ENCODE assay signal across 8 mouse cellular contexts in the genomic region with DNA sequence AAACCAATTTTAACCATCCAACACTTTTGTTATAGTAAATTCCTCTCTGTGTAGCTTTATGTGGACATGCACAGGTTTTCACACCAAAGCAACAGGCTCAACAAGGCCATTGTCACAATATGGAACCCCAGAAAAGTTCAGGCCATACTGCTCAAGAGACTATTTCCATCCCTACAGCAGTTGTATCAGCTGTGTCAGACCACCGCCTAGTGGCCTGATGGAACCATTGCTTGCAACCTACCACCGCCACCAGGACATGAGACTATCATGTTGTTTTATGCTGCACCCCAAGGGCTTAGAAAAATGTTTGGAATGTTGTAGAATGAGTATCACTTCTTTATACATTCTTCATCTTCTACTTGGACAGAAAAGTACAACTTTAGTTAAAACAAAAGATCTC. TPM values are rescaled to one million over a fixed set of nuclear protein-coding genes. Genes with fewer than 3 reads are reported as not detected.
DNase-seq lines count a peak whose midpoint lies in the region; ATAC-seq and TF ChIP-seq lines count a peak whose summit lies in the region.

No protein-coding gene starts in this region.

- H3K27ac ChIP-seq in embryonic facial prominence, embryonic 11.5 days (replicated peaks; ENCODE audit: low read depth, low read length): no peak overlapping the region
- H3K27ac ChIP-seq in heart, embryonic 12.5 days (ENCODE audit: poor library complexity, severe bottlenecking): no peak overlapping the region

- TF ChIP-seq POLR2A in lung, adult 2 months (IDR thresholded peaks at IDR 0.05; ENCODE audit: borderline replicate concordance, extremely low read depth, low read depth, low read length): no peak

- H3K36me3 ChIP-seq in embryonic facial prominence, embryonic 11.5 days (replicated peaks; ENCODE audit: control insufficient read depth, insufficient read depth, low read depth, low read length): no peaks in the 10 kb centered on the region
- H3K36me3 ChIP-seq in heart, embryonic 12.5 days: no peaks in the 10 kb centered on the region

- peak; percentile 83 for DNase-seq in CD4-positive, CD25-positive, alpha-beta regulatory T cell, adult 2 months (ENCODE audit: low read depth, low spot score)
- DNase-seq in T-cell, adult 2 months (ENCODE audit: low spot score): peak; percentile 41
- peak; percentile 81 for DNase-seq in embryonic facial prominence, embryonic 11.5 days (ENCODE audit: low spot score)
- DNase-seq in kidney, postnatal 10 days: peak; percentile 87
- DNase-seq in lung, adult 2 months: peak; percentile 64
- DNase-seq in retina, adult 2 months (ENCODE audit: low read depth, low spot score): peak; percentile 50
- DNase-seq in thymus, postnatal 14 days: peak; percentile 60

- peak; percentile 92 for TF ChIP-seq CTCF in lung, adult 2 months (IDR thresholded peaks at IDR 0.05; ENCODE audit: insufficient read depth, low read length)

- H3K9ac ChIP-seq in embryonic facial prominence, embryonic 11.5 days (replicated peaks; ENCODE audit: low read length): no peak overlapping the region
- no peak overlapping the region for H3K9ac ChIP-seq in heart, embryonic 12.5 days

- no peaks in the 10 kb centered on the region for H3K4me1 ChIP-seq in embryonic facial prominence, embryonic 11.5 days (ENCODE audit: control insufficient read depth, insufficient read depth, low read length)
- H3K4me1 ChIP-seq in heart, embryonic 12.5 days (replicated peaks): peaks cover 6% of the 10 kb centered on the region; the same call in 1 of the 2 replicates
- H3K4me1 ChIP-seq in lung, adult 2 months (ENCODE audit: control insufficient read depth, insufficient read depth, low read length): peaks cover 6% of the 10 kb centered on the region

- no peak overlapping the region for H3K4me2 ChIP-seq in embryonic facial prominence, embryonic 11.5 days (ENCODE audit: low read depth, low read length)
- H3K4me2 ChIP-seq in heart, embryonic 12.5 days: no peak overlapping the region

- H3K9me3 ChIP-seq in embryonic facial prominence, embryonic 11.5 days (replicated peaks; ENCODE audit: control insufficient read depth, low read length): no peaks in the 10 kb centered on the region
- H3K9me3 ChIP-seq in heart, embryonic 12.5 days (replicated peaks): no peaks in the 10 kb centered on the region

- no peak overlapping the region for H3K4me3 ChIP-seq in embryonic facial prominence, embryonic 11.5 days (ENCODE audit: low read depth, low read length)
- H3K4me3 ChIP-seq in heart, embryonic 12.5 days: no peak overlapping the region
- H3K4me3 ChIP-seq in lung, adult 2 months (replicated peaks; ENCODE audit: extremely low read depth, low read depth, low read length): no peak overlapping the region

- H3K27me3 ChIP-seq in embryonic facial prominence, embryonic 11.5 days (ENCODE audit: control insufficient read depth, insufficient read depth, low read length): no peaks in the 10 kb centered on the region
- no peaks in the 10 kb centered on the region for H3K27me3 ChIP-seq in heart, embryonic 12.5 days (replicated peaks)

- no peak for ATAC-seq in embryonic facial prominence, embryonic 11.5 days (replicated peaks; ENCODE audit: insufficient number of reproducible peaks, low FRiP score, low TSS enrichment, low read depth)
- ATAC-seq in heart, embryonic 12.5 days (ENCODE audit: insufficient number of reproducible peaks, low FRiP score): peak; percentile 59; the same call in 1 of the 2 replicates

- 9% methylated on average over 2 of the region's 2 CpGs for WGBS in embryonic facial prominence, embryonic 11.5 days
- WGBS in heart, embryonic 12.5 days: 9% methylated on average over 2 of the region's 2 CpGs
- WGBS in lung, adult 2 months: 16% methylated on average over 2 of the region's 2 CpGs

RNA-seq across cellular contexts. Expression of gene Rrp1b, which starts 10.5 kb away (rescaled TPM):
- 64.3 and 65.1 TPM in 2 replicates for polyA plus RNA-seq in embryonic facial prominence, embryonic 11.5 days (2014; fragmentation: Nextera tagmentation; extraction: Ambion mirVana)
- polyA plus RNA-seq in heart, embryonic 12.5 days (2016; fragmentation: Nextera tagmentation; extraction: Ambion mirVana): 39.9 and 44.1 TPM in 2 replicates
- polyA plus RNA-seq in lung, adult 2 months (2012; rRNA removed): 10.0 and 12.6 TPM in 2 replicates

RNA-seq across cellular contexts. Expression of gene Hsf2bp, which starts 10.8 kb away (rescaled TPM):
- 0.32 and 0.59 TPM in 2 replicates for polyA plus RNA-seq in embryonic facial prominence, embryonic 11.5 days (2014; fragmentation: Nextera tagmentation; extraction: Ambion mirVana)
- polyA plus RNA-seq in heart, embryonic 12.5 days (2016; fragmentation: Nextera tagmentation; extraction: Ambion mirVana): 0.41 and 0.60 TPM in 2 replicates
- polyA plus RNA-seq in lung, adult 2 months (2012; rRNA removed): 0.38 and 0.42 TPM in 2 replicates
